Mouse (Mus musculus) intestine, embryonic 16.5 days (tissue): ENCODE results near the gene Gm5926. TPM values are rescaled to one million over a fixed set of nuclear protein-coding genes. Genes with fewer than 3 reads are reported as not detected.
"Not testable (repeated sequence)": the region's sequence is repeated elsewhere in the genome, so short reads cannot be mapped to it uniquely, and the experiment has no call there.

Experiments
- ATAC-seq: fragments of 200-750 bp; cut with Nextera tagmentation; 2 replicates; pipeline ENCODE4 v1.8.0; 2017; ENCODE audit warnings: moderate TSS enrichment, moderate library complexity
- H3K27ac ChIP-seq: fragments of 300-500 bp; sonication (generic); 2 replicates; pipeline ENCODE4 v1.5.1; 2014; ENCODE audit warnings: mild to moderate bottlenecking, low read length
- H3K27me3 ChIP-seq: fragments of 300-500 bp; sonication (generic); replicated peaks from 2 replicates; pipeline ENCODE4 v1.6.1; 2014; ENCODE audit warnings: low read length, control low read depth, mixed read lengths; ENCODE audit not compliant: control insufficient read depth, insufficient read depth
- H3K36me3 ChIP-seq: fragments of 300-500 bp; sonication (generic); 2 replicates; pipeline ENCODE4 v1.6.1; 2014; ENCODE audit warnings: low read length, control low read depth; ENCODE audit not compliant: control insufficient read depth, insufficient read depth
- H3K4me1 ChIP-seq: fragments of 300-500 bp; sonication (generic); 2 replicates; pipeline ENCODE4 v1.6.1; 2014; ENCODE audit warnings: low read length, control low read depth, mixed read lengths; ENCODE audit not compliant: control insufficient read depth, insufficient read depth
- H3K4me2 ChIP-seq: fragments of 300-500 bp; sonication (generic); 2 replicates; pipeline ENCODE4 v1.6.1; 2014; ENCODE audit warnings: low read depth, low read length, control low read depth
- H3K4me3 ChIP-seq: fragments of 300-500 bp; sonication (generic); 2 replicates; pipeline ENCODE4 v1.5.1; 2014; ENCODE audit warnings: mild to moderate bottlenecking, low read length
- H3K9ac ChIP-seq: fragments of 300-500 bp; sonication (generic); 2 replicates; pipeline ENCODE4 v1.6.1; 2014; ENCODE audit warnings: low read depth, low read length
- H3K9me3 ChIP-seq: fragments of 300-500 bp; sonication (generic); 2 replicates; pipeline ENCODE4 v1.6.1; 2016; ENCODE audit warnings: low read length, control low read depth; ENCODE audit not compliant: control insufficient read depth
- WGBS: fragments of 180-500 bp; shearing (Covaris S2); extraction: QIAGEN DNeasy Blood & Tissue Kit; methylation state at CpG from one replicate; pipeline ENCODE4 v1.1.7; 2014; 5-methylcytosine and 5-hydroxymethylcytosine counted together
- polyA plus RNA-seq: library from polyadenylated mRNA; unstranded; fragments of >200 nt; fragmentation: Nextera tagmentation; extraction: Ambion mirVana; gene quantifications from 2 replicates; pipeline ENCODE4 v1.2.1, GENCODE M21; 2015

Gm5926 gene
- not detected in 2 replicates for polyA plus RNA-seq

DNA sequence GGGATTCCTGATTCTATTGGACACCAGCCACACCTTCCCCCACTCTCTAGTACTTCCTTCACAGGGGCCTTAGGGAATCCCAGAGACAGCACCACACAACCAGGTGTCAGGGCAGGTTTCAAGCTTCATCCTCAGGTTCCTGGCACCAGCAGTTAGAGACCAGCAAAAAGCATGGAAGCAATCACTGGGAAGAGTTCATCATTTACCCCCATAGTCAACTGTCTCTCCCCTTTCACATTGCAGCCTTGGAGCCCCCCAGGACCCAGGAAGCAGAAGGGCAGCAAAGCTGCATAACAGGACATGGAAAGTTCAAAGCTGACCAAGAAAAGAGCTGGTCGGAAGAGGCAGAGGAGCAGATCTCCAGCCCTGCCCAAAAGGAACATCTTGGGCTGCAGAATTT is at the start of gene Gm5926:
Gene Gm5926 (plus strand): TSS at position 301 of the 400 bp plus-strand sequence.
- H3K36me3 ChIP-seq, H3K4me1 ChIP-seq, H3K4me3 ChIP-seq, H3K27me3 ChIP-seq, H3K9me3 ChIP-seq, H3K27ac ChIP-seq, ATAC-seq, H3K4me2 ChIP-seq, H3K9ac ChIP-seq: not testable (repeated sequence)
- no CpG with 5 or more reads among the region's 1 CpGs for WGBS

DNA sequence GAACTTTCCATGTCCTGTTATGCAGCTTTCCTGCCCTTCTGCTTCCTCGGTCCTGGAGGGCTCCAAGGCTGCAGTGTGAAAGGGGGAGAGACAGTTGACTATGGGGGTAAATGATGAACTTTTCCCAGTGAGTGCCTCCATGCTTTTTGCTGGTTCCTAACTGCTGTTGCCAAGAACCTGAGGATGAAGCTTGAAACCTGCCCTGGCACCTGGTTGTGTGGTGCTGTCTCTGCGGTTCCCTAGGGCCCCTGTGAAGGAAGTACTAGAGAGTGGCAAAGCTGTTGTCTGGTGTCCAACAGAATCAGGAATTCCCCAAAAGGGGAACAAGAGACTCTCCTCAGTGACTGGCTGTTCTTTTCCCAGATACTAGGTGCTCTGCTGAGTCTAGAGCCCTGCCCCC is 49.5 kb upstream of the Gm5926 start:
- not testable (repeated sequence) for H3K4me3 ChIP-seq, H3K4me1 ChIP-seq, H3K9ac ChIP-seq, ATAC-seq, H3K9me3 ChIP-seq, H3K27me3 ChIP-seq, H3K27ac ChIP-seq, H3K36me3 ChIP-seq, H3K4me2 ChIP-seq
- WGBS, result 89% methylated on average over 1 of the region's 2 CpGs

DNA sequence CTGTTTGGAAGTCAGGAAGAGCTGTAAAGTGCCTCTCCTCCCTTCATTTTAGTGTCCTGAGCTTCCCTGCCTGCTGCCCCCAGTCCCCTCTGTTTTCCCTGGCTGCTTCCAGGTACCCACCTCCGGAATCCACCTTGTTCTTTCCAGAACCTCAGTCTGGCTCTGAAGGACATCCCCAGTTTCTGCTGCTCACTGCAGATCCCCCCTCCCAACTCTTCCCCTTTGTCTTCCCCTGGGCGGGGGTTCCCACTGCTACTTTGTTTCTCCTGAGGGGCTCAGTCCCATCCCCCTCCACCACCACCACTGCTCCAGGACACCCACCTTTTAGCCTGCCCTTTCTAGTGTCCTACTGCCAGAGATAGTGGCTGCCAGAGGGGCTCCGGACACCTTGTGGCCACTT is 49.1 kb upstream of the Gm5926 start:
- H3K4me2 ChIP-seq, H3K27me3 ChIP-seq, H3K4me3 ChIP-seq, H3K4me1 ChIP-seq, H3K27ac ChIP-seq, H3K9me3 ChIP-seq, H3K9ac ChIP-seq, H3K36me3 ChIP-seq, ATAC-seq: not testable (repeated sequence)
- 83% methylated on average over 3 of the region's 3 CpGs for WGBS

Other genes starting within 250 kb of the Gm5926 start
- not detected in 2 replicates for gene Btbd35f1, start 90.7 kb upstream of the Gm5926 start, polyA plus RNA-seq
- gene Btbd35f21, start 75.4 kb downstream of the Gm5926 start, polyA plus RNA-seq, result not detected in 2 replicates
- not detected in 2 replicates for gene Btbd35f30, start 243.9 kb downstream of the Gm5926 start, polyA plus RNA-seq